Mouse (Mus musculus) thymus, adult 2 months (tissue): ENCODE measurements around the gene Iqcf4. TPM values are rescaled to one million over a fixed set of nuclear protein-coding genes. Genes with fewer than 3 reads are reported as not detected.

ENCODE experiments used
- DNase-seq: peaks from one replicate; pipeline ENCODE4 v3.0.0; 2021
- H3K27ac ChIP-seq: fragments of 200-500 bp; 2 replicates; pipeline ENCODE4 v1.5.1; 2012; ENCODE audit warnings: low read length, control low read depth; ENCODE audit not compliant: control insufficient read depth, insufficient read depth
- H3K27me3 ChIP-seq: fragments of 200-500 bp; 2 replicates; pipeline ENCODE4 v1.6.1; 2012; ENCODE audit warnings: mild to moderate bottlenecking, low read length, moderate library complexity, mixed read lengths; ENCODE audit not compliant: control insufficient read depth, insufficient read depth
- H3K36me3 ChIP-seq: fragments of 200-500 bp; 2 replicates; pipeline ENCODE4 v1.6.1; 2012; ENCODE audit warnings: mild to moderate bottlenecking, low read length, moderate library complexity; ENCODE audit not compliant: control insufficient read depth, insufficient read depth
- H3K4me1 ChIP-seq: fragments of 200-500 bp; replicated peaks from 2 replicates; pipeline ENCODE4 v1.6.1; 2012; ENCODE audit warnings: low read length; ENCODE audit not compliant: control insufficient read depth, insufficient read depth
- H3K4me3 ChIP-seq: fragments of 200-500 bp; 2 replicates; pipeline ENCODE4 v1.5.1; 2012; ENCODE audit warnings: mild to moderate bottlenecking, low read length, control low read depth, moderate library complexity; ENCODE audit not compliant: control insufficient read depth, insufficient read depth
- CTCF ChIP-seq: fragments of 200-500 bp; IDR thresholded peaks from 2 replicates; pipeline ENCODE4 v1.5.1; 2012; ENCODE audit warnings: mild to moderate bottlenecking, control low read depth, low read length, moderate library complexity, borderline replicate concordance; ENCODE audit not compliant: control insufficient read depth, poor library complexity, insufficient read depth; ENCODE audit errors: extremely low read depth
- POLR2A ChIP-seq: fragments of 200-500 bp; IDR thresholded peaks from 2 replicates; pipeline ENCODE4 v1.6.1; 2012; ENCODE audit warnings: mild to moderate bottlenecking, low read length, control low read depth, moderate library complexity; ENCODE audit not compliant: control insufficient read depth, poor library complexity, insufficient read depth; ENCODE audit errors: extremely low read depth
- WGBS: fragments of 180-500 bp; shearing (Covaris S2); methylation state at CpG from one replicate; pipeline ENCODE4 v1.1.7; 2018; 5-methylcytosine and 5-hydroxymethylcytosine counted together
- polyA plus RNA-seq: library from polyadenylated mRNA; depleted of rRNA; stranded (reverse); fragments of >200 nt; gene quantifications from 2 replicates; pipeline ENCODE4 v1.2.3, GENCODE M21; 2012; rRNA removed

Iqcf4 gene
- polyA plus RNA-seq, 1 experiment: not detected

GRCm38 (mm10) chr9:106531833-106532232 is 39.0 kb downstream of the Iqcf4 start:
- H3K4me3 ChIP-seq: no peak overlapping the region
- no peaks in the 10 kb centered on the region for H3K36me3 ChIP-seq
- TF ChIP-seq CTCF (peak; percentile 74; the same call in 1 of the 2 replicates), POLR2A (no peak)
- 22% methylated on average over 3 of the region's 3 CpGs for WGBS
- H3K27ac ChIP-seq: no peak overlapping the region
- H3K4me1 ChIP-seq: no peaks in the 10 kb centered on the region
- DNase-seq: peak; percentile 17
- H3K27me3 ChIP-seq: no peaks in the 10 kb centered on the region

GRCm38 (mm10) chr9:106519909-106520308 is 50.9 kb downstream of the Iqcf4 start:
- no peak overlapping the region for H3K4me3 ChIP-seq
- 75% methylated on average over 8 of the region's 8 CpGs for WGBS

GRCm38 (mm10) chr9:106519433-106519832 is 51.4 kb downstream of the Iqcf4 start:
- H3K36me3 ChIP-seq: no peaks in the 10 kb centered on the region
- no peaks in the 10 kb centered on the region for H3K27me3 ChIP-seq
- TF ChIP-seq CTCF (no peak), POLR2A (no peak)
- H3K4me1 ChIP-seq: no peaks in the 10 kb centered on the region
- 75% methylated on average over 2 of the region's 2 CpGs for WGBS
- no peak overlapping the region for H3K27ac ChIP-seq
- DNase-seq: no peak
- no peak overlapping the region for H3K4me3 ChIP-seq

More at GRCm38 (mm10) chr9:106519909-106520308, 50.9 kb downstream of the Iqcf4 start:
- TF ChIP-seq POLR2A (no peak), CTCF (no peak)
- H3K27ac ChIP-seq: no peak overlapping the region
- H3K36me3 ChIP-seq: no peaks in the 10 kb centered on the region
- DNase-seq: no peak
- H3K4me1 ChIP-seq: no peaks in the 10 kb centered on the region
- no peaks in the 10 kb centered on the region for H3K27me3 ChIP-seq

Other genes with a start within 250 kb of the Iqcf4 start
- 75.3 and 86.0 TPM in 2 replicates for gene Dusp7, start 202.4 kb downstream of the Iqcf4 start, polyA plus RNA-seq
- 524 and 548 TPM in 2 replicates for gene Rpl29, start 141.5 kb downstream of the Iqcf4 start, polyA plus RNA-seq
- 11.0 and 12.5 TPM in 2 replicates for gene Acy1, start 132.7 kb downstream of the Iqcf4 start, polyA plus RNA-seq
- 21.6 and 29.3 TPM in 2 replicates for gene Abhd14b, start 123.5 kb downstream of the Iqcf4 start, polyA plus RNA-seq
- 18.1 and 19.8 TPM in 2 replicates for gene Abhd14a, start 123.3 kb downstream of the Iqcf4 start, polyA plus RNA-seq
- gene Pcbp4, start 117.7 kb downstream of the Iqcf4 start, polyA plus RNA-seq: 45.1 and 59.9 TPM in 2 replicates
- 0.31 and 0.47 TPM in 2 replicates for gene Gpr62, start 105.1 kb downstream of the Iqcf4 start, polyA plus RNA-seq
- 57.8 and 58.8 TPM in 2 replicates for gene Rrp9, start 95.0 kb downstream of the Iqcf4 start, polyA plus RNA-seq
- 57.4 and 69.5 TPM in 2 replicates for gene Parp3, start 94.0 kb downstream of the Iqcf4 start, polyA plus RNA-seq
- not detected in 2 replicates for gene Iqcf1, start 71.0 kb downstream of the Iqcf4 start, polyA plus RNA-seq
- gene Iqcf5, start 56.4 kb downstream of the Iqcf4 start, polyA plus RNA-seq: not detected in 2 replicates
- 0.18 TPM in 1 of 2 replicates, not detected in the other for gene Iqcf3, start 9.4 kb downstream of the Iqcf4 start, polyA plus RNA-seq
- gene Iqcf6, start 55.6 kb upstream of the Iqcf4 start, polyA plus RNA-seq: not detected in 2 replicates
- gene Grm2, start 85.1 kb upstream of the Iqcf4 start, polyA plus RNA-seq: 0.19 and 0.34 TPM in 2 replicates
- gene Tex264, start 114.9 kb upstream of the Iqcf4 start, polyA plus RNA-seq: 91.8 and 104 TPM in 2 replicates
- 53.0 and 78.2 TPM in 2 replicates for gene Rad54l2, start 218.2 kb upstream of the Iqcf4 start, polyA plus RNA-seq